Mouse (Mus musculus) heart, embryonic 13.5 days (tissue): ENCODE measurements around the gene Creld2. TPM values are rescaled to one million over a fixed set of nuclear protein-coding genes. Genes with fewer than 3 reads are reported as not detected.
"Not testable (repeated sequence)": the region's sequence is repeated elsewhere in the genome, so short reads cannot be mapped to it uniquely, and the experiment has no call there.

Source experiments
- ATAC-seq: fragments of 200-750 bp; cut with Nextera tagmentation; 2 replicates; pipeline ENCODE4 v1.8.0; 2017; ENCODE audit warnings: moderate TSS enrichment; ENCODE audit not compliant: insufficient number of reproducible peaks, low FRiP score, low TSS enrichment; ENCODE audit errors: extremely low read depth
- H3K27ac ChIP-seq: fragments of 300-500 bp; sonication (generic); replicated peaks from 2 replicates; pipeline ENCODE4 v1.5.1; 2015; ENCODE audit warnings: moderate library complexity, mild to moderate bottlenecking, inconsistent platforms
- H3K27me3 ChIP-seq: fragments of 300-500 bp; sonication (generic); replicated peaks from 2 replicates; pipeline ENCODE4 v1.6.1; 2015; ENCODE audit warnings: mild to moderate bottlenecking, inconsistent platforms
- H3K36me3 ChIP-seq: fragments of 300-500 bp; sonication (generic); 2 replicates; pipeline ENCODE4 v1.6.1; 2015; ENCODE audit warnings: mild to moderate bottlenecking, inconsistent platforms
- H3K4me1 ChIP-seq: fragments of 300-500 bp; sonication (generic); 2 replicates; pipeline ENCODE4 v1.6.1; 2015; ENCODE audit warnings: inconsistent platforms
- H3K4me2 ChIP-seq: fragments of 300-500 bp; sonication (generic); 2 replicates; pipeline ENCODE4 v1.6.1; 2015; ENCODE audit warnings: inconsistent platforms, mild to moderate bottlenecking, moderate library complexity
- H3K4me3 ChIP-seq: fragments of 300-500 bp; sonication (generic); 2 replicates; pipeline ENCODE4 v1.5.1; 2015; ENCODE audit warnings: moderate library complexity, mild to moderate bottlenecking, inconsistent platforms
- H3K9ac ChIP-seq: fragments of 300-500 bp; sonication (generic); 2 replicates; pipeline ENCODE4 v1.6.1; 2015; ENCODE audit warnings: inconsistent platforms, mild to moderate bottlenecking, moderate library complexity
- H3K9me3 ChIP-seq: fragments of 300-500 bp; sonication (generic); 2 replicates; pipeline ENCODE4 v1.6.1; 2016; ENCODE audit warnings: inconsistent platforms
- WGBS: fragments of 180-500 bp; shearing (Covaris S2); methylation state at CpG from one replicate; pipeline ENCODE4 v1.1.7; 2015; ENCODE audit warnings: mixed read lengths; 5-methylcytosine and 5-hydroxymethylcytosine counted together
- polyA plus RNA-seq: library from polyadenylated mRNA; unstranded; fragments of >200 nt; fragmentation: Nextera tagmentation; extraction: Ambion mirVana; gene quantifications from 2 replicates; pipeline ENCODE4 v1.2.1, GENCODE M21; 2015

Creld2 gene
- polyA plus RNA-seq, 1 experiment from 2014 or later = 54.1 TPM

GRCm38 (mm10) chr15:88813873-88814272 is 5.6 kb upstream of the Creld2 start:
- not testable (repeated sequence) for H3K9ac ChIP-seq, H3K9me3 ChIP-seq, H3K27ac ChIP-seq, H3K27me3 ChIP-seq, H3K4me2 ChIP-seq, H3K4me3 ChIP-seq, ATAC-seq, H3K4me1 ChIP-seq
- 90% methylated on average over 2 of the region's 2 CpGs for WGBS
- peaks cover 75% of the 10 kb centered on the region for H3K36me3 ChIP-seq

DNA sequence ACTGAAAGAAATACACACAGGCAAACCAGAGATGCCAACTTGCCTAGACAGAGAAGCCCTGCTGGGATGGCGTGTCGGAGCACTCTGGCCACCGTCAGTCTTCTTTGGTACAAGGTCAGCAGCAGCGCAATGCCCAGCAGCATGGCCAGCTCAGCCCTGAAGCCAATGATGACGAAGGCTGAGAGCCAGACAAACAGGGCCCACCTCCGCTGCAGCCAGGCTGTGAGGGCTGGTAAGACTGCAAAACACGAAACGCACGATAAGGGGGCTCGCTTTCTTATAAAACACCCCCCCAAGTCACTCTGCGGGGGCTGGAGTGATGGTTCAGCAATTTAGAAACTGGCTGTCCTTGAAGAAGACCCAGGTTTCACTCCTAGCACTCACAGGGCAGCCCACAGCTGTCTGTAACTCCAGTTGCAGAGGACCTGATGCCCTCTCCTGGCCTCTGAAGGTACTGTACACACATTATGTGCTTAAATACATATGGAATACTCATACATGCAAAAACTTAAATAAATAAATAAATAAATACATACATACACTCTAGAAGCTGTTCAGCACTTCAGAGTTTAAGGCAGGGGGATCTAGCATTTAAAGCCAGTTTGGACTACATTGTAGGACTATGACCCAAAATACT is 4.9 kb upstream of the Creld2 start:
- Histone ChIP-seq H3K27me3 (no peaks in the 10 kb centered on the region), H3K9ac (no peak overlapping the region), H3K27ac (no peak overlapping the region), H3K36me3 (peaks cover 68% of the 10 kb centered on the region), H3K4me1 (peaks cover 6% of the 10 kb centered on the region), H3K4me3 (no peak overlapping the region), H3K9me3 (no peaks in the 10 kb centered on the region), H3K4me2 (no peak overlapping the region)
- 92% methylated on average over 11 of the region's 11 CpGs for WGBS
- ATAC-seq = no peak

DNA sequence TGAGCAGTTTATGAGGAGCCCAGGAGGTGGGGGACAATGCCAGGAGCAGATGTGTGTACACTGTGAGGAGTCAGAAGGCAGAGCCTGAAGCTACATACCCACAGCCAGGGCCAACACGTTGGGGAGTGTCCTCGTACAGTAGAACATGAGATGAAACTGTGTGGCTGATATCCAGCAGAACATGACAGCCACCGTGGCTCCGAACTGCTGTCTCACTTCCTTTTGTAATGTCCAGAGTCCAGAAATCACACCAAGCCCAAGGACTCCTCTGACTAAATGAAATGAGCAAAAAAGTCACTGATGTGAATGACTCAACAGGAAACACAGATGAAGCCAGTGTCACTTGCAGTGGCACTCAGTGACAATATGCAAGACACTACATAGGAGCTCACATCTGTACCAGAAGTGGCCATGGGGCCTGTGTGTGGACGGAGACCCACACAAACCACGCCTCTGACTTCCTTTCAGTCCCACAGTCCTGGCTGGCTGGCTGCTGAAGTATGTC is 4.2 kb upstream of the Creld2 start:
- no peak for ATAC-seq
- H3K4me1 ChIP-seq = peaks cover 11% of the 10 kb centered on the region
- WGBS = 85% methylated on average over 6 of the region's 6 CpGs
- no peak overlapping the region for H3K9ac ChIP-seq
- H3K27ac ChIP-seq = no peak overlapping the region
- peaks cover 61% of the 10 kb centered on the region for H3K36me3 ChIP-seq
- no peak overlapping the region for H3K4me3 ChIP-seq
- H3K9me3 ChIP-seq = no peaks in the 10 kb centered on the region
- no peaks in the 10 kb centered on the region for H3K27me3 ChIP-seq
- no peak overlapping the region for H3K4me2 ChIP-seq

- no peak for ATAC-seq
- Histone ChIP-seq H3K27me3 (no peaks in the 10 kb centered on the region), H3K27ac (no peak overlapping the region), H3K4me1 (peaks cover 19% of the 10 kb centered on the region), H3K9ac (peak overlapping the region; percentile 93), H3K9me3 (no peaks in the 10 kb centered on the region), H3K4me2 (peak overlapping the region; percentile 96), H3K36me3 (peaks cover 58% of the 10 kb centered on the region), H3K4me3 (peak overlapping the region; percentile 86)
- WGBS = under 1% methylated on average over 23 of the region's 23 CpGs
Measured at GRCm38 (mm10) chr15:88819906-88820303, 459 bp downstream of the Creld2 start.

GRCm38 (mm10) chr15:88821403-88821802 is 2.0 kb downstream of the Creld2 start:
- no peak overlapping the region for H3K9ac ChIP-seq
- peaks cover 19% of the 10 kb centered on the region for H3K4me1 ChIP-seq
- H3K4me3 ChIP-seq = no peak overlapping the region
- H3K36me3 ChIP-seq = peaks cover 58% of the 10 kb centered on the region
- no peak overlapping the region for H3K27ac ChIP-seq
- no peaks in the 10 kb centered on the region for H3K9me3 ChIP-seq
- 79% methylated on average over 7 of the region's 7 CpGs for WGBS
- no peak overlapping the region for H3K4me2 ChIP-seq
- no peak for ATAC-seq
- no peaks in the 10 kb centered on the region for H3K27me3 ChIP-seq

- H3K9ac ChIP-seq = no peak overlapping the region
- H3K36me3 ChIP-seq = peaks cover 59% of the 10 kb centered on the region
- no peak overlapping the region for H3K4me3 ChIP-seq
- H3K4me1 ChIP-seq = peaks cover 19% of the 10 kb centered on the region
- no peaks in the 10 kb centered on the region for H3K27me3 ChIP-seq
- H3K9me3 ChIP-seq = no peaks in the 10 kb centered on the region
- no peak overlapping the region for H3K4me2 ChIP-seq
- 86% methylated on average over 7 of the region's 7 CpGs for WGBS
- no peak overlapping the region for H3K27ac ChIP-seq
- ATAC-seq = no peak
Measured at GRCm38 (mm10) chr15:88822513-88822912, 3.1 kb downstream of the Creld2 start.

DNA sequence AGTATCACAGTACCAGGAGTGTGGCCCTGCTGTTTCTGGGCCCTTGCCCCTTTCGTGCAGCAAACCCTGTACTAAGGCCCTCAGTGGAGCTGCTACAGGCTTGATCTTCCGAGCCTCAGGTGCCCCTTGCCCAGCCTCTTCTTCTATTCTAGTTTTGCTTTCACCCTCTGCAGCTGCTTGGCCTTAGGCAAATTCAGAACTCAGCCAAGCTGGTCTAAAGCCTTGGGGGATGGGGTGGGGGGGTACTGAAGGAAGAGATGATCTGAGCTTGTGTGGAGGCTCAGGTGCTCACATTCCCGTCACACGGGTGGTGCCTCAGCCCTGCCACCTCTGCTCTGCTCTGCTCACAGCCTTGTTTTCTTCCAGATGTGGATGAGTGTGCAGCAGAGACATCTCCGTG is 3.9 kb downstream of the Creld2 start:
- no peak for ATAC-seq
- H3K27ac ChIP-seq = no peak overlapping the region
- H3K4me1 ChIP-seq = peaks cover 16% of the 10 kb centered on the region
- 90% methylated on average over 5 of the region's 5 CpGs for WGBS
- H3K36me3 ChIP-seq = peaks cover 58% of the 10 kb centered on the region
- H3K27me3 ChIP-seq = no peaks in the 10 kb centered on the region
- no peak overlapping the region for H3K9ac ChIP-seq
- no peak overlapping the region for H3K4me2 ChIP-seq
- no peaks in the 10 kb centered on the region for H3K9me3 ChIP-seq
- H3K4me3 ChIP-seq = no peak overlapping the region

DNA sequence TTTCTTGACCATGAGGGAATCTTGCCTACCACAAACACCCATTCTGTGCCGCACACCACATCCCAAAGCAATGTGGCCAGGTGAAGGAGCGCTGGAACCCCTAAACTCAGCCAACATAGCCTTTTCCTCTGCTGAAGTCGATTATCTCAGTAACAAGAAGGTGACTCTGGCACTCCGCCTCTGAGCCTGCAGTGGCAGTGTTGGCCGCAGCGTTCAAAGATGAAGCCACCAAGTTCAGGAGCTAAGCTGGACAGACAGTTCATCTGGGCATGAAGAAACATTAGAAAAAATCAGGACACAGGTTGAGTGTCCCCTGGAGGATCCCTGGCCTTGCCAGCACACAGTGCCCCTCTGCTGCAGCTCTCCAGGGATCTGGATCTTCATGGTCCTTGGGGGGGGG is 8.0 kb downstream of the Creld2 start:
- Histone ChIP-seq H3K4me1 (peaks cover 41% of the 10 kb centered on the region), H3K9ac (no peak overlapping the region), H3K9me3 (no peaks in the 10 kb centered on the region), H3K4me2 (no peak overlapping the region), H3K27me3 (no peaks in the 10 kb centered on the region), H3K27ac (no peak overlapping the region), H3K4me3 (no peak overlapping the region), H3K36me3 (peaks cover 44% of the 10 kb centered on the region)
- no peak for ATAC-seq
- 87% methylated on average over 6 of the region's 6 CpGs for WGBS

- ATAC-seq = no peak
- WGBS = 19% methylated on average over 9 of the region's 9 CpGs
- H3K4me1 ChIP-seq = peaks cover 47% of the 10 kb centered on the region
Measured at GRCm38 (mm10) chr15:88827991-88828799, 8.7 kb downstream of the Creld2 start.

GRCm38 (mm10) chr15:88828800-88829705 is 9.6 kb downstream of the Creld2 start:
- H3K9ac ChIP-seq = peak overlapping the region; percentile 11; the same call in 1 of the 2 replicates
- peaks cover 28% of the 10 kb centered on the region for H3K36me3 ChIP-seq
- WGBS = 52% methylated on average over 17 of the region's 17 CpGs
- no peaks in the 10 kb centered on the region for H3K9me3 ChIP-seq
- H3K27me3 ChIP-seq = no peaks in the 10 kb centered on the region
- no peak overlapping the region for H3K4me3 ChIP-seq
- no peak overlapping the region for H3K4me2 ChIP-seq
- peaks cover 47% of the 10 kb centered on the region for H3K4me1 ChIP-seq
- 0 out of 2 replicates have a peak overlapping the region, but pooled peaks have one; percentile 39 for H3K27ac ChIP-seq
- ATAC-seq = peak; percentile 64; the same call in 1 of the 2 replicates

More at GRCm38 (mm10) chr15:88827991-88828799, 8.7 kb downstream of the Creld2 start:
- H3K4me2 ChIP-seq = no peak overlapping the region
- peaks cover 36% of the 10 kb centered on the region for H3K36me3 ChIP-seq
- no peak overlapping the region for H3K4me3 ChIP-seq
- H3K27me3 ChIP-seq = no peaks in the 10 kb centered on the region
- no peak overlapping the region for H3K27ac ChIP-seq
- 0 out of 2 replicates have a peak overlapping the region, but pooled peaks have one; percentile 8 for H3K9ac ChIP-seq
- H3K9me3 ChIP-seq = no peaks in the 10 kb centered on the region
